In the genomic region with DNA sequence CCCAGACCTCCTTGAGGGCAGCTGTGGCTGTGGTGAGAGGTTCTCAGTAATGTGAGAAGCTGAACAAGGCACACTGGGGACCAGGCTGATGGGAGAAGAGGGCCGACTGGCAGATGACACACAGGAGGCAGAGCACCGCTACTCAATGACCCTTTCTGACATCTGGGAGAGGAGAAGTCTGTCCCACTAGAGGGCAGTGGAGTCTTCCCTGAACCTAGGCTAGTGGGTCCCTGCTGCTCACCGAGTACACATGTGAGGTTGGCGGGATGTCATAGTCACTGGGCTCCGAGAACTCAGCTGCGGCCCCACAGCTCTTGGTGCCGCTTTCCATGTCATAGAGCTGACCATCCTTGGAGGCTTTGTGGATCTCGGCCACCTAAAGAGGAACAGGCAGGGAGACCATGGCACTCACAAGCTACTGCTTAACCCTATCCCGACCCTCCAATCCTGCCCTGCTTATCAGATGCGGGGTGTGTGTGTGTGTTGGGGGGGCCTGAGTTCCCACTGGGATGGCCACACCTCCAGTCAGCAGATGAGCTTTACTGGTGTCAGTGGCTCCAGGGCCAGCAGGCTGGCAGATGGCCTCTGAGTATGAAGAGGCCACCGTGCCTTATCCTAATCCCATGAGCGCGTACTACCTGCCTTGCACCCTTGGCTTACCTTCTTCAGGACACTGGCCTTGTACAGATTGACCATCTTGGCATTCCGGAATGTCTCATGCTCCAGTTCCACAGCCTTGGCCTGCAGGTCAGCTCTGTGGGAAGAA, we compare ENCODE assay signal across 10 mouse cellular contexts. TPM values are rescaled to one million over a fixed set of nuclear protein-coding genes. Genes with fewer than 3 reads are reported as not detected.
DNase-seq lines count a peak whose midpoint lies in the region; ATAC-seq and TF ChIP-seq lines count a peak whose summit lies in the region.
"Had no signal": no experiment of that assay in that cellular context is flagged by ENCODE, and none has a peak within 500 bp of the region (broad histone marks: within the 10 kb centered on the region; RNA-seq: fewer than 3 reads in every experiment).

No protein-coding gene starts in this region.

- peaks cover 42% of the 10 kb centered on the region for H3K36me3 ChIP-seq in heart, embryonic 12.5 days
- no peaks in the 10 kb centered on the region for H3K36me3 ChIP-seq in testis, adult 2 months (ENCODE audit: control insufficient read depth, insufficient read depth, low read length)

- H3K4me2 ChIP-seq in heart, embryonic 12.5 days: no peak overlapping the region

- peak; percentile 37 to 50 for DNase-seq in heart, adult 18-20 months
- DNase-seq in testis, postnatal 14 days (ENCODE audit: low spot score): no peak
- peak; percentile 45 for DNase-seq in kidney, postnatal 10 days
- no peak for DNase-seq in ovary, postnatal 36 days (ENCODE audit: low spot score)
- DNase-seq in layer of hippocampus, postnatal 36 days: no peak
- DNase-seq: gastrocnemius, postnatal 25 days had no signal

- peaks cover 22% of the 10 kb centered on the region for H3K4me1 ChIP-seq in heart, embryonic 12.5 days (replicated peaks)
- H3K4me1 ChIP-seq in testis, adult 2 months (ENCODE audit: control insufficient read depth, insufficient read depth, low read length): no peaks in the 10 kb centered on the region; the same call in none of the 2 replicates

- WGBS in heart, embryonic 12.5 days: 59% methylated on average over 14 of the region's 14 CpGs

- TF ChIP-seq CTCF in testis, adult 2 months (IDR thresholded peaks at IDR 0.05; ENCODE audit: control insufficient read depth, insufficient read depth, insufficient replicate concordance, low read depth, low read length): peak; percentile 34; the same call in 1 of the 2 replicates

- H3K27ac ChIP-seq in heart, embryonic 12.5 days (ENCODE audit: poor library complexity, severe bottlenecking): no peak overlapping the region
- no peak overlapping the region for H3K27ac ChIP-seq in testis, adult 2 months (ENCODE audit: control insufficient read depth, insufficient read depth, low read depth, low read length)

- H3K4me3 ChIP-seq in heart, embryonic 12.5 days: no peak overlapping the region
- no peak overlapping the region for H3K4me3 ChIP-seq in testis, adult 2 months (ENCODE audit: control insufficient read depth, low read depth, low read length)
- H3K4me3 ChIP-seq: megakaryocyte, embryonic 14.5 days had no signal

- no peak overlapping the region for H3K9ac ChIP-seq in heart, embryonic 12.5 days

- H3K27me3 ChIP-seq in heart, embryonic 12.5 days (replicated peaks): no peaks in the 10 kb centered on the region
- no peaks in the 10 kb centered on the region for H3K27me3 ChIP-seq in testis, adult 2 months (ENCODE audit: control insufficient read depth, insufficient read depth, low read length)

- ATAC-seq in heart, embryonic 12.5 days (ENCODE audit: insufficient number of reproducible peaks, low FRiP score): no peak
- no peak for ATAC-seq in frontal cortex, adult (ENCODE audit: low TSS enrichment)

- no peak for TF ChIP-seq POLR2A in testis, adult 2 months (IDR thresholded peaks at IDR 0.05; ENCODE audit: control insufficient read depth, low read depth, low read length)

- no peaks in the 10 kb centered on the region for H3K9me3 ChIP-seq in heart, embryonic 12.5 days (replicated peaks)
- H3K9me3 ChIP-seq: megakaryocyte, embryonic 14.5 days had no signal

RNA-seq across cellular contexts. Expression of a gene that starts 4.8 kb away (rescaled TPM):
- 1 to 10 TPM; 8.2 to 8.8 TPM for total RNA-seq in heart, adult 18-20 months (2021)
- 15.0 and 16.6 TPM in 2 replicates for polyA plus RNA-seq in heart, embryonic 12.5 days (2016; fragmentation: Nextera tagmentation; extraction: Ambion mirVana)
- 0.72 TPM in 1 of 2 replicates, not detected in the other for polyA plus RNA-seq in testis, adult 2 months (2012; rRNA removed)
- total RNA-seq in layer of hippocampus, postnatal 36 days (2021): under 1 TPM in 1 of 2 experiments, not detected in 1; 0.72 TPM

RNA-seq across cellular contexts. Expression of a gene that starts 16.9 kb away (rescaled TPM):
- total RNA-seq in heart, adult 18-20 months (2021): not detected
- 0.77 and 1.8 TPM in 2 replicates for polyA plus RNA-seq in heart, embryonic 12.5 days (2016; fragmentation: Nextera tagmentation; extraction: Ambion mirVana)
- polyA plus RNA-seq in testis, adult 2 months (2012; rRNA removed): 17.6 and 20.7 TPM in 2 replicates
- total RNA-seq in layer of hippocampus, postnatal 36 days (2021): not detected
- total RNA-seq: gastrocnemius, postnatal 25 days had no signal

RNA-seq across cellular contexts. Expression of a gene that starts 36.7 kb away (rescaled TPM):
- not detected for total RNA-seq in heart, adult 18-20 months (2021)
- polyA plus RNA-seq in heart, embryonic 12.5 days (2016; fragmentation: Nextera tagmentation; extraction: Ambion mirVana): 0.17 and 0.37 TPM in 2 replicates
- 11.7 and 12.1 TPM in 2 replicates for polyA plus RNA-seq in testis, adult 2 months (2012; rRNA removed)
- under 1 TPM in 1 of 2 experiments, not detected in 1; 0.20 TPM for total RNA-seq in layer of hippocampus, postnatal 36 days (2021)
- total RNA-seq: gastrocnemius, postnatal 25 days had no signal

RNA-seq across cellular contexts. Expression of a gene that starts 38.1 kb away (rescaled TPM):
- total RNA-seq in heart, adult 18-20 months (2021): 10 to 100 TPM; 19.0 to 19.9 TPM
- polyA plus RNA-seq in heart, embryonic 12.5 days (2016; fragmentation: Nextera tagmentation; extraction: Ambion mirVana): 29.4 and 32.2 TPM in 2 replicates
- polyA plus RNA-seq in testis, adult 2 months (2012; rRNA removed): 20.2 and 20.4 TPM in 2 replicates
- total RNA-seq in layer of hippocampus, postnatal 36 days (2021): 10 to 100 TPM; 52.2 to 58.2 TPM

RNA-seq across cellular contexts. Expression of a gene that starts 38.3 kb away (rescaled TPM):
- total RNA-seq in heart, adult 18-20 months (2021): 1 to 10 TPM; 7.5 to 7.8 TPM
- polyA plus RNA-seq in heart, embryonic 12.5 days (2016; fragmentation: Nextera tagmentation; extraction: Ambion mirVana): 13.8 and 17.3 TPM in 2 replicates
- 30.3 and 33.1 TPM in 2 replicates for polyA plus RNA-seq in testis, adult 2 months (2012; rRNA removed)
- 10 to 100 TPM; 30.4 to 35.1 TPM for total RNA-seq in layer of hippocampus, postnatal 36 days (2021)

Comparison
In these comparisons a context has a peak if more than half of its experiments do, and no peak if none do; other contexts are left out.
1. DNase-seq: peak in heart, adult 18-20 months (2 of 2) and kidney, postnatal 10 days (single experiment); none in testis, postnatal 14 days (single experiment), ovary, postnatal 36 days (single experiment) and layer of hippocampus, postnatal 36 days (0 of 2).
2. RNA of a gene that starts 4.8 kb away (total RNA-seq): 8.2 to 8.8 TPM in heart, adult 18-20 months; 0.72 TPM in layer of hippocampus, postnatal 36 days; every median in the first group is over 4 times any median in the second.